Mouse (Mus musculus) retina, postnatal 1 day (tissue): ENCODE measurements at regions not wholly inside any gene's neighbourhood (a gene's known extent, or its start where the extent isn't known, plus 50 kb on each side); places are given as distances from the start of the nearest gene placed in this dataset.

Experiments
- DNase-seq: peaks from one replicate; pipeline ENCODE4 v3.0.0-alpha.2; 2012

DNA sequence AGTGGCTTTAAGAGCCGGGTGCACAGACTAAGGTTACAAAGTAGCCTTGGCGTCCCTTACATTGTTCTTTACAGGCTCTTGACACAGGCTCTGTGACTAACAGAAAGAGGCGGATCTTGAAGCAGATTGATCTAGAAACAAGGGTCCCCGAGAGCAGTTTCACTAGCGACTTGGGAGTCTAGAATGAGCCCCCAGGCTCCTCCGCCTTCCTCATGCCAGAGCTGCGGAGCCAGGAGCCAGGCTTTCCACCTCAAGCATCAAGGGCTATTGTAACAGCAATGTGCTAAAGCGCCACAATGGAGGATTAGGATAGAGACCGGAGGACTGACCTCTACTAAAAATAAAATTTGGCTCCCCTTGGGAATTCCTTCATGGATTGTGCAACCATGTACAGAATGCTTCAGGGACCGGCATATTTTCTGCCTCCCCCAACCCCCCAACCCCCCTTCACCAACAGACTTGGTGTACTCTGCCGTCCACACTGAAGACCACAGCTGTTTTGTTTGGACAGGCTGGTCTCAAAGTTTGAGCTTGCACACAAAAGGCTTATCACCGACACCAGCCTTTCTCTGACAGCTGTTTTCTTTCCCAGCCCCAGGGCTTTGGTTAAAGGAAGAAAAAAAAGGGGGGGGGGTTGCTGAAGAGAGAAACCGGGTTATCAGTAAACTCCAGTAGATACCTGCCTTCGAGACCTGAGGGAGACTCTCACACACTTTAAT lies 60.2 kb upstream of the Gm10295 start:
- peak; percentile 78 for DNase-seq

DNA sequence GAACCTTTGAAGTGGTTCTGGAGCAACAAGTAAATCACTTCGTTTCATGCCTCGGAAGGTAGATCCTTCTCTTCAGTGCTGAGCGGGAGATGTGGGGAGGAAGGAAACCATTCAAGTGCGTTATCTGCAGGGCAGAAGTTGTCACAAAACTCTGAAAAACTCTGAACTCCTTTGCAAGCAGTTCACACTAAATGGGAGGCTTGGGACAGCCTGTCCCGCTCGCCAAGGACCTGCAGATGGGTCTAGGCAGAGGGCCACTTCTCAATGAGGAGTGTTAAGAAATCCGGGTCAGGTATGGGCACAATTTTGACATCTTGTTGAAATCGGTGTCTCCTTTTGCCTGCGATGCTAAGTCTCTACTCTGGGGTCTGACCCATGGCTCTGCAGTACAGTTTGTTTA lies 58.6 kb upstream of the Gm10295 start:
- DNase-seq = no peak

DNA sequence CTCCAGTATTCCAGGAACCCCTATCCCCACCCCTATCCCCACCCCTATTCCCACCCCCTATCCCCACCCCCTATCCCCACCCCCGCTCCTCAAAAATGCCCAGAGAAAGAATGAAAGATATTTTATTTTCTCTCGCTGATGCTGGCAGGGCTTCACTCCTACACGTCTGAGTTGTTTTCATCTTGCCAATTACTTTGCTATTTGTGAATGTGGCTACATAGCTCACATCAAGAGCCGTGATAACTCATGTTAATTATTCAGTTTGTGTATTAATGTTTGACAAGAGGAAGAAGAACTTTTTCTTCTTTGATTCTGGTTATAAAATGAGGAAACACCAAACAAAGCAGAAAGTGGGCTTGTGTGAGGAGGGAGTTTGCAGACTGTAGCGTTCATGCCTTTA lies 57.8 kb upstream of the Gm10295 start:
- no peak for DNase-seq

DNA sequence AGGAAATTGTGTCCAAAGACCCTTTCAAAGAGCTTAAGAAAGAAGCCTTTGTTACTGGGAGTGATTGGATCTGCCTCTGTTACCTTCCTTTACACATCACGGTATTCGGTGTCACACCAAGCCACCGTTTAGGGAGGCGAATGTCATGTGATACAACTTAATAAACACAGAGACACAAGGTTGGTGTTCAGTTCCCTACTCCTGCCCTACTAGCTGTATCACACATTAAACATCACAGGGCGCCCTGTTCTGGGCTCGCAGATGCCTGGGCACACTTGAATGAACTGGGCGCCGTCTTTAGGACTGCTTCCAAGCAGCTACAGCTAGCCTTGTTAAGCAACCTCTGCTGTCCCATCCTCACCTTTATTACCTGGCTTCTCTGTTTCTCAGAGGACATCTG lies 55.0 kb upstream of the Gm10295 start:
- peak; percentile 4 for DNase-seq
